Mouse (Mus musculus) CH12.LX (cell line): ENCODE results near the gene Cdh5.

ENCODE experiments used
- CTCF ChIP-seq, 2 experiments: IDR thresholded peaks in 1 of 2; conservative IDR thresholded peaks in 1 of 2; 2 replicates each; pipeline ENCODE4 v1.5.1; 2011 to 2012; ENCODE audit warnings: low read depth in 2 of 2, low read length in 2 of 2, improper control_type of control experiment in 1 of 2, inconsistent platforms in 1 of 2, mild to moderate bottlenecking in 1 of 2, moderate library complexity in 1 of 2
- EP300 ChIP-seq: IDR thresholded peaks from 2 replicates; pipeline ENCODE4 v1.6.1; 2011; ENCODE audit warnings: low read length, improper control_type of control experiment
- ETS1 ChIP-seq: conservative IDR thresholded peaks from 2 replicates; pipeline ENCODE4 v1.6.1; 2012; ENCODE audit warnings: low read depth, mild to moderate bottlenecking, inconsistent platforms, low read length, improper control_type of control experiment, moderate library complexity
- JUND ChIP-seq: conservative IDR thresholded peaks from 2 replicates; pipeline ENCODE4 v1.6.1; 2011; ENCODE audit warnings: low read depth, low read length, improper control_type of control experiment
- KAT2A ChIP-seq: IDR thresholded peaks from 2 replicates; pipeline ENCODE4 v1.6.1; 2012; ENCODE audit warnings: low read length, improper control_type of control experiment, inconsistent platforms; ENCODE audit not compliant: insufficient replicate concordance
- MAFK ChIP-seq: IDR thresholded peaks from 2 replicates; pipeline ENCODE4 v1.6.1; 2011; ENCODE audit warnings: low read length, improper control_type of control experiment; ENCODE audit not compliant: insufficient replicate concordance
- MAX ChIP-seq: IDR thresholded peaks from 2 replicates; pipeline ENCODE4 v1.6.1; 2011; ENCODE audit warnings: low read length, improper control_type of control experiment
- NRF1 ChIP-seq: IDR thresholded peaks from 2 replicates; pipeline ENCODE4 v1.6.1; 2014; ENCODE audit warnings: low read depth, mild to moderate bottlenecking, inconsistent platforms, low read length, improper control_type of control experiment, moderate library complexity
- POLR2A ChIP-seq: IDR thresholded peaks from 2 replicates; pipeline ENCODE4 v1.6.1; 2011; ENCODE audit warnings: low read depth, mild to moderate bottlenecking, improper control_type of control experiment, low read length
- POLR2AphosphoS2 ChIP-seq: IDR thresholded peaks from 2 replicates; pipeline ENCODE4 v1.6.1; 2011; ENCODE audit warnings: low read depth, low read length, improper control_type of control experiment
- TBP ChIP-seq: conservative IDR thresholded peaks from 2 replicates; pipeline ENCODE4 v1.6.1; 2011; ENCODE audit warnings: low read depth, low read length, improper control_type of control experiment
- UBTF ChIP-seq: IDR thresholded peaks from 2 replicates; pipeline ENCODE4 v1.6.1; 2012; ENCODE audit warnings: low read depth, mild to moderate bottlenecking, inconsistent platforms, low read length, improper control_type of control experiment, moderate library complexity
- ZC3H11A ChIP-seq: IDR thresholded peaks from 2 replicates; pipeline ENCODE4 v1.6.1; 2012; ENCODE audit warnings: low read depth, mild to moderate bottlenecking, inconsistent platforms, low read length, improper control_type of control experiment
- ZKSCAN1 ChIP-seq: IDR thresholded peaks from 2 replicates; pipeline ENCODE4 v1.6.1; 2012; ENCODE audit warnings: low read depth, inconsistent platforms, low read length, improper control_type of control experiment, borderline replicate concordance

- no peak for TF ChIP-seq CTCF (conservative IDR thresholded peaks at IDR 0.05 in 1 of 2, IDR thresholded peaks at IDR 0.05 in 1 of 2; ENCODE audit: low read depth in 2 of 2, low read length in 2 of 2)
- TF ChIP-seq ETS1: no peak
- no peak for TF ChIP-seq ZKSCAN1
- no peak for TF ChIP-seq MAFK
- TF ChIP-seq EP300: no peak
- no peak for TF ChIP-seq TBP
- no peak for TF ChIP-seq MAX
- no peak for TF ChIP-seq JUND
- TF ChIP-seq NRF1: no peak
- TF ChIP-seq UBTF: no peak
- TF ChIP-seq KAT2A: no peak
- no peak for TF ChIP-seq POLR2A
- no peak for TF ChIP-seq POLR2AphosphoS2
- TF ChIP-seq ZC3H11A: no peak
Observed at GRCm38 (mm10) chr8:104143379-104143778, 42.0 kb downstream of the Cdh5 start.
